Mouse (Mus musculus): ENCODE data around the gene Luzp1.

Gene Luzp1

DNA sequence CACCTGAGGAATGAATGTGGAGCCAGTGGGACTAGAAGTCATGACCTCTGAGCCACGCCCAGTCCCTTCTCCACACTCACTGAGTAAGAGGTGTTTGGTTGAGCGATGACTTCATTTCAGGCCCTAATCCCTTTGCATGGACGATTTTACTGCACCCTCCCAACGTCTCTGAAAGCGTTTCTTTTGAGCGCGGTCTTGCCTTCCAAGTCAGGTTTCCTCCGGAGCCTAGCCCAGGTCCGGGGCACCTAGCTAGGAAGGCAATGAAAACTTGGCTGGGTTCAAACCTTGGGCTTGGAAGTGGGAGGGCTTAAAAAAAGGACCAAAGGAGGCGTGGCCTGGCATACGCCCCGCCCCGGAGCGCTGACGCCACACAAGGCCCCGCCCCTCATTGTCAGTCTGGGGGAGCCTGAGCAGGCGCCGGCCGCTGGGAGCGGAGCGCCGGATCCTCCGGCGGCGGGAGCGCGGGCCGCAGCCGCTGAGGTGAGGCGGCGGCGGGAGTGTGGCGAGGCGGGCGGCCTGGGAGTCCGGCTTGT is at the start of gene Luzp1:
Gene Luzp1 (plus strand): TSS at position 391 of the 533 bp plus-strand sequence.
- in situ Hi-C loops (cut with MboI, MseI) = loop anchor here (10.0 kb wide), 1 partner anchor 125 kb away; no protein-coding TSS in a partner anchor

DNA sequence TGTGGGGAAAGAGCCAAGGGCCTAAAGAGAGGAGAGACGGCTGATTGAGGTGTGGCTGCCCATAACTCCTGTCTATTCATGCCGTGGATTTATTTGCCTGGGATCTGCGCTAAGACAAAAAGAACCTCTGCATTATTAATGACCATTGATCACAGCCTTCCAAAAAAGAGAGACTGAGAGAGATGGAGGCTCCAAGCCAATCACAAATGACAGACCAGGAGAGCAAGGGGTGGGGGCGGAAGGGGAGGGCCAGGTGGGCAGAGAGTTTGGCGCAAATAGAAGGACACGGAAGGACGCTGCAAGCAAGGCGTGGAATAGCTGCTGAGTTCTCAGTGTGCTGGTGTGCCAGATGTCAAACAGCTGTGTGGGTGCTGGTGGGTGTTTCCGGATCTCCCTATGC is 46.3 kb upstream of the Luzp1 start, which contains the start of gene Htr1d:
Gene Htr1d (plus strand): TSS at position 301 of the 400 bp plus-strand sequence.
- in situ Hi-C loops (cut with MboI, MseI) = no loop called here

DNA sequence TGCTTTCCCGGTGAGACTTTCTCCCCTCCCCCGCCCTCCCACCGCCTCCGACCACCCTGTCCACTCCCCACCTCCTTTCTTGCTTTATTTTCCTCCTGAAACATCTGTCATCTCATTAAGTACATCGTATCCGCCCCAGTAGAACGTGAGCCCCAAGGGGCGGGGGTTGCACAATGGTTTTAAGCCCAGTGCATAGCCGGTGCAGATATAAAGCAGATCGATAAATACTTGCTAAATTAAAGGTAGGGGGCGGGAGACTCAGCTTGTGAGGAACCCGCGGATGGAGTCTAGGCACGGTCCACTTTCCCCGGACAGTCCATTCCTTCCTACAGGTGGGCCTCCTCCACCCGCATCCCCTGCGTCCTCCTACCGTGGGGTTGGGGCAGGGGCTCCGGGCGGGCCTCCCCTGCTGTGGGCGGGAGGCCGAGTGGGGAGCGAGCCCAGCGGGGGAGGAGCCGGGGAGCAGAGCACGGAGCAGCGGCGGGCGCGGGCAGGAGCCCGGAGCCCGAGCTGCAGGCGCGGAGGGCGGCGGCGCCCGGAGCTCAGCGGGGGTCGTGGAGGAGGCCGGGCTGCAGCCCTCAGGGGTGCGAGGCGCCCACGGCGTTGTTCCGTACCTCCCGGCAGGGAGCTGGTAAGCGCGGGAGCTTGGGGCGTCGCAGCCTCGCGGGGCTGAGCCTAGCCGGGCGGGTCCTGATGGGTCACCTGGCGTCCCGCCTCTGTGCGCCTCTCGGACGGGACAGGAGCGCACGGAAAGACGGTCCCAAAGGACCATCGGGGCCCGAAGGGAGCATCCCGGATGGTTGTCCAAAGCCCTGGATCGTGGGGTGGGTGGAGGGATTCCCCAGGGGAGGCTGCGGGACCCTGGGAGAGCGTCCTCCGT is 45.2 kb upstream of the Luzp1 start:
- in situ Hi-C loops (cut with MboI, MseI) = no loop called here

DNA sequence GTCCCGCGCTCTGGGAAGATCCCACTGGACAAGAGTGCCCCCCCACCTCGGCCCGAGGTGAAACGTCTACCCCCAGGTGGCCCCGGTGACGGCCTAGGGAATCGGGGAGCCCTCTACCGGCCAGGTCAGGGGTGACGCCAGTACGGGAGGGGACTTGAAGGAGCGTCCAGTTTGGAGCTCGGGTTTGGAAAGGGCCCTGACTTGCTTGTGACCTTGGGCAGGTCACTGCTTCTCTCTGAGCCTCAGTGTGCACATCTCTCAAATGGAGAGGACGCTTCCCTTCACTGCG is 44.6 kb upstream of the Luzp1 start:
- in situ Hi-C loops (cut with MboI, MseI) = no loop called here

DNA sequence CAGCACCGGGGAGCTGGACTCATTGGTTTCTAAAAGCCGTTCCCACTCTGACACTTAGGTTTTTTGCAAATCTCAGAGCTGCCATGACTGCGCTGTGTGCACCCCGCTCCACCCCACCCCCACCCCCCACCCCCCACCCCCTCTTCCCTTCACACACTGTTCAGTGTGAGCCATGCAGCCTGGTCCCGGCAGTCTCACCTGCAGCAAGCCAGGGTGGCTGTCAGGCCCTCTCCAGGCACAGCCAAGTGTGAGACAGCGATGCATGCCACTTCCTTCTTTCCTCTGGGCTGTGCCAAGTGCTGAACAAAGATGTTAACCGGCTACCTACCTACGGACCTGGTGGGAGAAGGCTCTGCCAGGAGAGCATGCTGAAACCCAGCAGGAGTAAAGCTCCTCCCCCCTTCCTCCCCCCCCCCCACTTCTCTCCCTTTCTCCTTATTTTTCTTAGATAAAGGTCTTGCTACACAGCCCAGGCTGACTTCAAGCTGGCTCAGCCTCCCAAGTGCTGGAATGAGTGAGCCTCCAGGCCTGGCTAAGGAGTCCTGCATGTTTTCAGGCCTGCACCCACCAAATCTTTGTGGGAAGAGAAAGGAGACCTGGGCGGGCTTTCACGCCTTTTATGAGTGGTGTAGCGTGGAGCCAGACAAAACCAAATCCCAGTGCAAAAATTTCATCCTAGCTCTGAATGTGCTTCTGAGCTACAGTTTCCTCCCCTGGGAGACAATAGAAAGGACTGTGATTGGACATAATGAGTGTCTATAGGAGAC is 38.8 kb upstream of the Luzp1 start:
- in situ Hi-C loops (cut with MboI, MseI) = no loop called here

DNA sequence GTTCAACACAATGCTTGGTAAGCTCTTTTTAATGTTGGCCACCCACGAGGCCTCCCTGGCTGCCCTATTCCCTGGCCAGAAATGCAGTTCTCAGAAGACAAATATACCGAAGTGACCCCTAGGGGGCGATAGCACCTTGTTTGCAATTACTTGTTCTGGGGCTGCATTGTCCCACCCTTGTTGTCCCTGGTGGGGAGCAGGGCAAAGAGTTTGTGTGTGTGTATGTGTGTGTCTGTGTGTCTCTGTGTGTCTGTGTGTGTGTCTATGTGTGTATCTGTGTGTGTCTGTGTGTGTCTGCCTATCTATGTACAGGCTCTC is 38.2 kb upstream of the Luzp1 start:
- in situ Hi-C loops (cut with MboI, MseI) = no loop called here

DNA sequence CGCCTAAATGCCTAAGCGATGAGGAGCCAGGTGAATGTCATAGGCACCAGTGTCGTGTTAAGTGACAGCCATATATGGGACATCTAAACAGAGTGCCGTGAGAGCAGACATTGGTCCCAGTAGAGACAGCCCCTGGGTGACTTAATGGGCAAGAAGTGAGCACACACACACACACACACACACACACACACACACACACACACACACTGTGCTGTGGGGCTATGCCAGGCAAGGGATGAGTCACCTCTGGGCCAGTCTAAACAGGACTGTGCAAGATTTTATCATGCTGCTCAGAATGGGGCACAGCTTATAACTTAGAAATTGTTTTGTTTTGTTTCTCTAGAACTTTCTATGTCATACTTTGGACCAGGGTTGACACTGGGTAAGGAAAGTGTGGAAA is 35.5 kb upstream of the Luzp1 start:
- in situ Hi-C loops (cut with MboI, MseI) = no loop called here

DNA sequence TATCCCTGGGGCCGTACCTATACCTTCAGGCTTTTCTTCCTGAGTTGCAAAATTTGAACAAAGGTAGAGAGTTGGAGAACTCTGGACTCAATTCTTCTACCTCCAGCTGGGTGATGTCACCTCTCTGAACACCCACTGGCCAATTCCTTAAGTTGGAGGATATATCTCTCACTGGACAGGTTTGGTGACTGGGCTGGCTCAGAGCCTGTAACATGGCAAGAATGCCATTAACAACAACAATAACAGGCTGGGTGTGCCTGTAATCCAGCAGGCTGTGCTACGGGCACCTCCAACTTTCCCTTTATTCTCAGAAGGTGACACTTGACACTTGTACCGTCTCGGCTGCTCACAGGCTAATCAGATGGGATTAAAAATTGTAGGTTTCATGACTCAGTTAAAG is 30.5 kb upstream of the Luzp1 start:
- in situ Hi-C loops (cut with MboI, MseI) = no loop called here

DNA sequence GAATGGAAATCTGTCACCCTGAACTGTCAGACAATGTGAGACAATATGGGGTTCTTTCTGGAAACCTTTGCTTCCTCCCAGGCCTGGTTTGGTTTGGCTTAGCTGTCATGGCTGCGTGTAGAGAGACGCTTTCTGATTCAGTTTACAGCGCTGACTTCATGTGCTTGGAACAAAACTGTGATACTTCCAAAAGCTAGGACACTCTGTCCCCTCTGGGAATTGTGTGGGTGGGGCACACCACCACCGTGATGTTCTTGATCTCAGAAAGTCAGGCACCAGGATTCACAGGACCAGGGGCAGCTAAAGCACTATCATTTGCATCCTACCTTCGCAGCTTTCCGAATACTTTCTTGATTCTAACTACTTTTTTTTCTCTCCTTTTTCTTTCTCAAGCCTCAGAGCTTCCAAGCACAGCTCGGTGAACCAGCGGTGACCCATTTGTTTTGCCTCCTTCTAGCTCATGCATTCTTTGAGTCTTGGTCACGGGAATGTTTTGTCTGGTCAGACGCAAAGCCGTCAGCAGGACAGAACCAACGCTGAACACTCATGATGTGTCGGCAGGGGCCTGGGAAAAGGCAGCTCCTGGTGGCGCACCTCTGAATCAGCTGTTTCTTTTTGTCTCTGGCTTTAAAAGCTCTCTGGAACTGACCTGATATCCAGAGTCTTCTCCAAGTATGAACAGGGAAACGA is 28.1 kb upstream of the Luzp1 start:
- in situ Hi-C loops (cut with MboI, MseI) = loop anchor here (10.0 kb wide), 1 partner anchor 607 kb away; no protein-coding TSS in a partner anchor

DNA sequence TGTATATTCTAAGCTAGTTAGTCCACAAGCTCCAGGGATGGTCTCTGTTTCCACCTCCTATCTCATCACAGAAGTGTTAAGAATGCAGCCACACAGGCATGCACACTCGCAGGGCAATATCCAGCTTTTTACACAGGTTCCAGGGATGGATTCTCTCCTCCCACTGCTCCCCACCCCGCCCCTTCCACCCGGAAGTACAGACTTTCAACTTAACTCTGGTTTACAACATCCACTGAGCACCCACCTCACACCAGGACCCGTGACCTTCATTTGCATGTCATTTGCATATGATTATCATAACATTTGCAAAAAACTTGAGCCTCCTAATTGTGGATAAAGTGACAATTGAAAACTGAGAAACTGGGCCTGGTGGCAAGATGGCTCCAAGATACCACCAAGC is 25.0 kb upstream of the Luzp1 start:
- in situ Hi-C loops (cut with MboI, MseI) = loop anchor here (10.0 kb wide), 1 partner anchor 610 kb away; no protein-coding TSS in a partner anchor

DNA sequence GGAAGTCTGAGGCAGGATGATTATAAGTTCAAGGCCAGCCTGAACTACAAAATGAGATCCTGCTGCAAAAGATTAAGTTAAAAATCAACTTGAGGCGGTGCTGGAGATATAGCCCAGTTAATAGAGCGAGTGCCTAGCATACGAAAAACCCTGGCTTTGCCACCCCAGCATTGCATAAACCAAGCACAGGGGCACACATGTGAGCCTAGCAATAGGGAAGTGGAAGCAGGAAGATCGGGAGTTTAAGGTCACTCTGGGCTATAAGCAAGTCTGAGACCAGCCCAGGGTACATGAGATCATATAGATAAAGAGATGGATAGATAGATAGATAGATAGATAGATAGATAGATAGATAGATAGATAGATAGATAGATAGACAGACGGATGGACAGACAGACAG is 19.8 kb upstream of the Luzp1 start:
- in situ Hi-C loops (cut with MboI, MseI) = loop anchor here (10.0 kb wide), 1 partner anchor 615 kb away; no protein-coding TSS in a partner anchor

DNA sequence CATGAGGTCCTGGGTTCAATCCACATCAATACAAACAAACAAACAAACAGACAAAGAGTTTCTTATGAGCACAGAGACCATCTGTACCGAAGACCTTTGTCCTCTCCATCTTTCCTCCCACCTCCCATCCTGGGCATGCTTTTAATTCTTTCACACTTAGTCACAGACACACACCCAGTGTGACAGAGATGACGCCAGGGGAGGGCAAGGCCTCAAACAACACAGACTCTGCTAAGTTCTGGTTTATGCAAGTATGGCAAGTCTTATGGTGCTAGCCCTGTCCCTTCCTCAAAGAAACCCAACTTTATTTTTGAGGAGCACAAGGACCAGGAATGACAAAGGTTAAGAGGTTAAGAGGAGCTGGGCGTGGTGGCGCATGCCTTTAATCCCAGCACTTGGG is 19.3 kb upstream of the Luzp1 start:
- in situ Hi-C loops (cut with MboI, MseI) = no loop called here

DNA sequence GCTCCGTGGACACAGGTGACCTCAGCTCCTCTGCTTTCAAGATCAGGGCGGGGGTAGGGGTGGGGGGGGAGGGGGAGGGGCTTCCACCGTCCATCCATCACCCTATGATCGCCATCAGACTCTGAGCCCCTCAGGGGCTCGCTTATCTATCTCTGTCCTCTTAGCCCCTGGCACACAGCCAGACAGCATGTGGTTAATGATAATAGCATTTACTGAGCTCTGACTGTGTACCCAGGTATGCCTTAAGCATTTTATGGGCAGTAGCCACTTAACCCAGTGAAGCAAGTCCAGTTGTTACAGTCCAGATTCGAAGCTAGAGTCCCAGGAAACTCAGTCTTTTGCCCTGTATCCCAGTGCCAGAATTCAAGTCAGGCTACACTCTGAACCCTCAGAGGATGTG is 18.0 kb upstream of the Luzp1 start:
- in situ Hi-C loops (cut with MboI, MseI) = no loop called here

DNA sequence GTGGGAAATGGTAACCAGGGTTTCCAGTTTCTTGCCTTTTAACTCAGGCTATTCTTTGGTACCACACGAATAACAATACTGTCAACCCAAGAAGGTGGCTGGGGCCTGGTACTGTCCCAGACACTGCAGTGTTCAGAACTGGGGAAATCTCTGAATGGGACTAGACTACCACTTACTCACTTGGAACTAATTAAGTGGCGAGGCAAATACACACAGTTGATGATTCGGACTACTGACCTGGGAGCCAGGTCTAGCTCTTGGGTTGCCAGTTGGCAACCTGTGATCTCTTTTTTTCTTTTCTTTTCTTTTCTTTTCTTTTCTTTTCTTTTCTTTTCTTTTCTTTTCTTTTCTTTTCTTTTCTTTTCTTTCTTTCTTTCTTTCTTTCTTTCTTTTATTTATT is 17.3 kb upstream of the Luzp1 start:
- in situ Hi-C loops (cut with MboI, MseI) = no loop called here

DNA sequence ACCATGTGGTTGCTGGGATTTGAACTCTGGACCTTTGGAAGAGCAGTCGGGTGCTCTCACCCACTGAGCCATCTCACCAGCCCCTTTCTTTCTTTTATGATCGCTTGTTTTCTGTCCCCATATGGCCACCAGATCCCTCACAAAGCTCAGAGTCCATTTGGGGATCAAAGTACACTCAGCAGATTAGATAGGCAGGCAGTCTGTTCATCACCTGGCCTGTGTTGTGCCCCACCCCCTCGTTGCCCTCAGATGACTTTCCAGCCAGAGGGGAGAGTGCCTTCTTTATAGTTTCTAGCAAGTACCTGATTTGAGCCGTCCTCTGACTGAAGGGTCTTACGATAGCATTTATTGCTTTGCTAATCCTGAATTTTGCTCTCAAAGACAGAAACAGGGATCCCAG is 16.8 kb upstream of the Luzp1 start:
- in situ Hi-C loops (cut with MboI, MseI) = no loop called here

DNA sequence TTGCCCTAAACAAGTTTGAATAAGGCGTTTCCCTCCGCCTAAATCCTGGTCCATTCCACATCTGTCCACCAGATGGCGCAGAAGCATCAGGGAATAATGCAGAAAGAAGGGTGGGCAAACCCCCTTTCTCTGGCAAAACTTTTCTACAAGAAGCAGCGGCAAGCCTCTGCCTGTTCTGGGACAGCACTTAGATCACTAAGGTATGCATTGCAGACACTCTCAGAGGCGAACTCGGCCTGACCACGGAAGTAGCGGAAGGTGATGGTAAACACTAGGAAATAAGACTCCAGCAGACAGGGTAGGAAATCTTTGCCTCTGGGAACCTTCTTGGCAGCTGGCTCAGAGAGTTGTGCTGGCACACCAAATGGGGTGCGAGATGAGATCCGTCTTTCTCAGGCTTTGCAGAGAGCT is 14.7 kb upstream of the Luzp1 start:
- in situ Hi-C loops (cut with MboI, MseI) = loop anchor here (5.0 kb wide), 2 partner anchors 62 to 167 kb away; partner anchors contain the start of gene Lactbl1

DNA sequence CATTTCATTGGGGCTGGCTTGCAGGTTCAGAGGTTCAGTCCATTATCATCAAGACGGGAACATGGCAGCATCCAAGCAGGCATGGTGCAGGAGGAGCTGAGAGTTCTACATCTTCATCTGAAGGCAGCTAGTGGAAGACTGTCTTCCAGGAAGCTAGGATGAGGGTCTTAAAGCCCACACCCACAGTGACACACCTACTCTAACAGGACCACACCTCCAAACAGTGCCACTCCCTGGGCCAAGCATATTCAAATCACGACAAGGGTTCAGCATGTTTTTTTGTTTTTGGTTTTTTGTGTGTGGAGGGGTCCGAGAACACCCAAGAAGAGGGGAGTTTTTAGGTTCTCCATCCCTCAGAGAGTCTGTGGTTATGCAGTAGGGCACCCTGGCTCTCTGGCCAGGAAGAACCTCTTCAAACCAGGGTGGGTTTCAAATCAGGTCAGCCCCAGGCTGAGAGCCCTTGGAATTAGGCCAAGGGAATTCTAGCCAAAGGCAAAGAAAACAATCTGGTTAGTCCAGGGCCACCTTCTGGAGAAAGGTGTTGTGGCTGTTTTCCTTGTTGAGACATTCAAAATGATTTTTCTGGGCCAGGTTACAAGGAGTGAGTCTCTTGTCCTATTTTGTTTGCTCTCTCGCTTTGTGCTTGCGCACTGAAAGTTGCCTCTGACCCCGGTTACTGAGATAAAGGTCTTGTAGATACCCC is 12.9 kb upstream of the Luzp1 start:
- in situ Hi-C loops (cut with MboI, MseI) = loop anchor here (5.0 kb wide), 2 partner anchors 61 to 166 kb away; partner anchors contain the start of gene Lactbl1

DNA sequence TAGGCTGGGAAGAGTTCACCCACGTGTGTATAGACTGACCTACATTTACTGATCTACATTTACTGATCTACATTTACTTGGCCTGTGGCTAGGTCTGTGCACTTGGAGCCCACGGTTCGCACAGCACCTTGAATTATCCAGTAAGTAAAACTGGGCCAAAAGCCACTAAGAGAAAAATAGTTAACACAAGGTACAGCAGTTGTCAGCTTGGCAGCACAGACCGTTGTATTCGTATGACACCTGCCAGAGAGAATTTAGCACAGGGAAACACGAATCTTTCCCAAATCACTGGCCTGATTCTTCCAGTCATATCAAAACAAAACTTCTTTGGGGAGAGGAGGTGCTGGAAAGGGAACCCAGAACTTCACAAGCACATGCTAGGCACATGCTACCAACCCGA is 11.3 kb upstream of the Luzp1 start:
- in situ Hi-C loops (cut with MboI, MseI) = loop anchor here (5.0 kb wide), 2 partner anchors 59 to 164 kb away; partner anchors contain the start of gene Lactbl1

DNA sequence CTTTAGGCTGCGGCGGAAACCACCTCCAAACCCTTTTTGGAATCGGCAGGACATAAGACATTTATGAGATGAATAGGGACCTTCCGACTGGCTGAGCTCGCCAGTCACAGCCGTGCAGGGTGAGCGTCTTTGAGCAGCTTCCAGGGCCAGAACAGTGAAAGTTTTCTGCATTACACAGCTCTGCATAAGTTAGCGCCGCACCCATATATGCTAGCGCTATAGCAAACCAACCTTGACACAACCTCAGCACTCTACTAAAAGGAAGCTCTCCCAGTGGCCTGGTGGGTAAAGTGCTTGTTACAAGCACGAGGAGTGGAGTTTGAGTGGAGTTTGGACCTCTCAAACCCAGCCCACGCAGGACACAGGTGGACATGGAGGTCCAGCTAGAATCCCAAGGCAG is 10.4 kb upstream of the Luzp1 start:
- in situ Hi-C loops (cut with MboI, MseI) = loop anchor here (5.0 kb wide), 2 partner anchors 58 to 163 kb away; partner anchors contain the start of gene Lactbl1

DNA sequence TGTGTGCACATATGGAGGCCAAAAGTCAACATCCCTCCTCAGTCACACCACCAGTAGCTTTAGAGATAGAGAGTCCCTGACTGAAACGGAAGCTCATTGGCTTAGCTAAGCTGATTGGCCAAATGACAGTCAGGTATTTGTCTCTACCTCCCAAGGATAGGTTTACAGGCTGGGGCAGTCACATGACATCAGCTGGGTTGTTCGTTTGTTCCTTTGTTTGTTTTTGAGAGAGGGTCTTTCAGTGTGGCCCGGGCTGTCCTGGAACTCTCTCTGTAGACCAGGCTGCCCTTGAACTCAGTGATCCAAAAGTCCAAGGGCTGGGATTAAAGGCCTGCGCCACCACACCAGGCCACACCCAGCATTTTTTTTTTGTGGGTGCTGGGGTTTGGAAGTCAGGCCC is 8.4 kb upstream of the Luzp1 start:
- in situ Hi-C loops (cut with MboI, MseI) = loop anchor here (10.0 kb wide), 1 partner anchor 134 kb away; no protein-coding TSS in a partner anchor

DNA sequence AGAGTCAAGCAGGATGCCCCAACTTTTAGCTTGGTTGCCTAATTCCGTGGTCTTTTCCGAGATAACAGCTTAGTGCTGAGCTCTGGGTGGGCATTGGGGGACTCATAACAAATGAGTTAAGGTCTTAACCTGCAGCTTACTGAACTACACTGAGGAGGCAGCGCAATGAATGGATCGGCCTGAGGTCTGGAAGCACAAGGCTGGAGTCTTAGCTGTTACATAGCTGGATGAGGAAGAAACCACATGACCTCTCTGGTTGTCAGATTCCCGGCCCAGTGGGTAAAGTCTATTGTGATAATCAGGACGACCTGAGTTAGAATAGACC is 7.8 kb upstream of the Luzp1 start:
- in situ Hi-C loops (cut with MboI, MseI) = loop anchor here (10.0 kb wide), 1 partner anchor 133 kb away; no protein-coding TSS in a partner anchor
